Mouse (Mus musculus): Measurements from ENCODE around the gene Taf15. TPM values are rescaled to one million over a fixed set of nuclear protein-coding genes. Genes with fewer than 3 reads are reported as not detected.

The Taf15 gene
- polyA plus RNA-seq, 1 experiment from 2014 or later, result 13.4 TPM

DNA sequence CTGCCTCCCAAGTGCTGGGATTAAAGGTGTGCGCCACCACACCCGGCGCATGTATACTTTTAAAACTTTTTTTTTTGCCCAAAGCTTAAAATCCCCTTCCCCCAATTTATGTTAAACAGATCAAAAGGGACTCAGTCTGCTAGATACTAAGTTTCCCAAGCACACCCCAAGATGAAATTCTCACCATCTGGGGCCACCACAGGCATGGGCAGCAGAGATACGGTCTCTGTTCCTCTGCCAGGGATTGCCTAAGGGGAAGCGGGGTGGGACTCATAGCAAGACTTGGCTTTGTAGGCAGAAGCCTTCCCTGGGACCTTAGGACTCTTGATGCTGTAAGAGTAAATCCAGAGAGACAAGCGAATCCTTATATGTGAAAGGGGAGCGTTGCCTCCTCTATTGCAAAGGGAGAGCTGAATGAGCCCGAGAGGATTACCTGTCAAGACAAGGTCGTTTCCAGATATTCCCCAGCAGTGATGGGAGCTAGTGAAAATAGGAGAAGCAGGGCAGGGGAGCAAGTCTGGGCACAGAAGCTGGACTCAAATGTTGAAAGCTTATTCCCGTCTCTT, 11.3 kb upstream of the Taf15 start:
- Histone ChIP-seq H3K9ac (no peak overlapping the region), H3K4me3 (replicated peaks) (peak overlapping the region; percentile 12; the same call in 1 of the 2 replicates)
- WGBS, result 73% methylated on average over 10 of the region's 10 CpGs

GRCm38 (mm10) chr11:83462711-83463244, 10.1 kb upstream of the Taf15 start, which contains the start of gene Mmp28:
Gene Mmp28, minus strand, starts transcription at chr11:83463071.
- peaks cover 14% of the 10 kb centered on the region for H3K27me3 ChIP-seq (replicated peaks)
- H3K9me3 ChIP-seq, result no peaks in the 10 kb centered on the region
- H3K4me3 ChIP-seq (replicated peaks), result peak within 1 kb of the TSS; percentile 61
- H3K36me3 ChIP-seq, result no peaks in the 10 kb centered on the region
- WGBS, result under 1% methylated on average over 39 of the region's 42 CpGs
- no peak within 1 kb of the TSS for H3K27ac ChIP-seq
- no peaks in the 10 kb centered on the region for H3K4me1 ChIP-seq
- ATAC-seq (ENCODE audit: insufficient read depth, low FRiP score, low read depth), result peak; percentile 70; the same call in 1 of the 2 replicates
- peak within 1 kb of the TSS; percentile 51 for H3K9ac ChIP-seq
- H3K4me2 ChIP-seq, result peak within 1 kb of the TSS; percentile 96

More for the DNA sequence above, 11.3 kb upstream of the Taf15 start:
- 0 out of 2 replicates have a peak overlapping the region, but pooled peaks have one; percentile 3 for H3K4me2 ChIP-seq
- peaks cover 9% of the 10 kb centered on the region; the same call in 1 of the 2 replicates for H3K4me1 ChIP-seq
- H3K36me3 ChIP-seq, result no peaks in the 10 kb centered on the region
- H3K27me3 ChIP-seq (replicated peaks), result peaks cover 14% of the 10 kb centered on the region
- no peaks in the 10 kb centered on the region for H3K9me3 ChIP-seq
- no peak overlapping the region for H3K27ac ChIP-seq
- no peak for ATAC-seq (ENCODE audit: insufficient read depth, low FRiP score, low read depth)

- H3K36me3 ChIP-seq, result no peaks in the 10 kb centered on the region
- H3K27ac ChIP-seq, result no peak overlapping the region
- H3K4me1 ChIP-seq, result no peaks in the 10 kb centered on the region
- ATAC-seq (ENCODE audit: insufficient read depth, low FRiP score, low read depth), result no peak
- no peak overlapping the region for H3K4me3 ChIP-seq (replicated peaks)
- WGBS, result 26% methylated on average over 2 of the region's 2 CpGs
- no peak overlapping the region for H3K9ac ChIP-seq
- peaks cover 14% of the 10 kb centered on the region for H3K27me3 ChIP-seq (replicated peaks)
- H3K9me3 ChIP-seq, result no peaks in the 10 kb centered on the region
- H3K4me2 ChIP-seq, result no peak overlapping the region
Observed at GRCm38 (mm10) chr11:83465976-83466375, 6.9 kb upstream of the Taf15 start.

DNA sequence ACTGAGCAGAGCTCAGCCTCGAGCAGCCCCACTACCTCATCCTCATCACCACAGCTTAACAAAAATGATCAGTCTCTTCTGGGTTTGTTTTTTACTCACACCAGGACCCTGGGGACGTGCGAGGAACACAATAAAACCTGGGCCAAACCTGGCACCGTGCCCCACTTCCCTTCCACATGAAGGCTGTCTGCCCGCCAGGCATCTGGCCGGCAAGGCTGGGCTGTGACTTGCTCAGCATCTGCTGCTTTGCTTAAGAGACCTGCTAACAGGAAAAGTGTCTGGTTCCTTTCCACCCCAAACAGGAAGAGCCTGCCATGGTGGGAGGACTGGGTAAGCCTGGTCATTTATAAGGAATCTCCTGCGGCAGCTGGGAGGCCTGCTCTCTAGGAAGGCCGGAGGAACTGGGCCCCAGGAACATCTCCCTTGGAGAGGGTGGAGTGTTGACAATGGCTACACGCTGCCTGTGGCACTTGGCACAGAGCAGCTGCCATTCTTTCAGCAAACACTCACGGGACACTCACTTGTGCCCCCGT, 5.7 kb upstream of the Taf15 start:
- peaks cover 3% of the 10 kb centered on the region for H3K4me1 ChIP-seq
- H3K4me3 ChIP-seq (replicated peaks), result no peak overlapping the region
- H3K27ac ChIP-seq, result no peak overlapping the region
- peak; percentile 40; the same call in 1 of the 2 replicates for ATAC-seq (ENCODE audit: insufficient read depth, low FRiP score, low read depth)
- H3K9me3 ChIP-seq, result no peaks in the 10 kb centered on the region
- 55% methylated on average over 11 of the region's 11 CpGs for WGBS
- no peak overlapping the region for H3K4me2 ChIP-seq
- peaks cover 14% of the 10 kb centered on the region for H3K27me3 ChIP-seq (replicated peaks)
- no peak overlapping the region for H3K9ac ChIP-seq
- no peaks in the 10 kb centered on the region for H3K36me3 ChIP-seq

DNA sequence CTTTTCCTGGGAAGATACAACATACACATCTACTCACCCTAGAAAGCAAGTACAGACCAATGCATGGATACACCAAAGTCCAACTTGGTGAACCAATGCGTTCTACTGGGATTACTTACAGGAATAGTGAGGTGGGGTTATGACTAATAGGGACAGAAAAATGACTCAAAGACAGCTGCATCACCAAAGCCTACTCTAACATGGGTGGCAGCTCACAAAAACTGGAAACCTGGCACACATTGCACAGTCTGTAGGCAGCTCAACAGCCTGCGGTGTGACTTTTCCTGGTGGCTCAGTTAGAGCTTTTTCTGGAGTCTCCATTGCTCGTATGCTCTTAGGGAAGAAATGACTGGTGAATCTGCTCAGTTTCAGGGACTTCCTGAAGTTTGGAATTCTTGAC, 4.1 kb upstream of the Taf15 start:
- Histone ChIP-seq H3K9me3 (no peaks in the 10 kb centered on the region), H3K9ac (no peak overlapping the region), H3K4me1 (peaks cover 5% of the 10 kb centered on the region), H3K4me3 (replicated peaks) (no peak overlapping the region), H3K36me3 (no peaks in the 10 kb centered on the region), H3K27ac (no peak overlapping the region), H3K4me2 (no peak overlapping the region), H3K27me3 (replicated peaks) (peaks cover 8% of the 10 kb centered on the region; the same call in 1 of the 2 replicates)
- 97% methylated on average over 3 of the region's 3 CpGs for WGBS
- ATAC-seq (ENCODE audit: insufficient read depth, low FRiP score, low read depth), result no peak

DNA sequence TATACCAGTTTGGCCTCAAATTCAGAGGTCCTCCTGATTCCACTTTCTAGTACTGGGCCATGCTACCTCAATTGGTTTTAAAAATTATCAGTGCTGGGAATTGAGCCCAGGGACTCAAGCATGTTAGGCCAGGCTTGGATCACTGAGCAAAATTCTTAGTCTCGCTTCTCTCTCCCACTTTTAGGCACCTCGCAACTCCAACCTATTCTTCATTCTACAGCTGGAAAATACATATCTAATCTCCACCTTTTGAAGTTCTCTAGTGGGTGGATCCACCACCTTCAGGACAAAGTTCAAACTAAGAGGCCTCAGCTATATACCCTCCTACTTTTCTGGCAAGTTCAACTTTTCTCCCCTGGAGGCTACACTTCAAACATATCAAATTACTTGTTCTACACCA, 1.1 kb upstream of the Taf15 start:
- H3K27me3 ChIP-seq (replicated peaks), result no peaks in the 10 kb centered on the region
- no peak for ATAC-seq (ENCODE audit: insufficient read depth, low FRiP score, low read depth)
- H3K4me2 ChIP-seq, result peak overlapping the region; percentile 70
- peak overlapping the region; percentile 39; the same call in 1 of the 2 replicates for H3K9ac ChIP-seq
- peak overlapping the region; percentile 98 for H3K27ac ChIP-seq
- no peaks in the 10 kb centered on the region for H3K36me3 ChIP-seq
- no peaks in the 10 kb centered on the region for H3K9me3 ChIP-seq
- H3K4me3 ChIP-seq (replicated peaks), result peak overlapping the region; percentile 79
- 56% methylated on average over 2 of the region's 2 CpGs for WGBS
- H3K4me1 ChIP-seq, result peaks cover 9% of the 10 kb centered on the region

DNA sequence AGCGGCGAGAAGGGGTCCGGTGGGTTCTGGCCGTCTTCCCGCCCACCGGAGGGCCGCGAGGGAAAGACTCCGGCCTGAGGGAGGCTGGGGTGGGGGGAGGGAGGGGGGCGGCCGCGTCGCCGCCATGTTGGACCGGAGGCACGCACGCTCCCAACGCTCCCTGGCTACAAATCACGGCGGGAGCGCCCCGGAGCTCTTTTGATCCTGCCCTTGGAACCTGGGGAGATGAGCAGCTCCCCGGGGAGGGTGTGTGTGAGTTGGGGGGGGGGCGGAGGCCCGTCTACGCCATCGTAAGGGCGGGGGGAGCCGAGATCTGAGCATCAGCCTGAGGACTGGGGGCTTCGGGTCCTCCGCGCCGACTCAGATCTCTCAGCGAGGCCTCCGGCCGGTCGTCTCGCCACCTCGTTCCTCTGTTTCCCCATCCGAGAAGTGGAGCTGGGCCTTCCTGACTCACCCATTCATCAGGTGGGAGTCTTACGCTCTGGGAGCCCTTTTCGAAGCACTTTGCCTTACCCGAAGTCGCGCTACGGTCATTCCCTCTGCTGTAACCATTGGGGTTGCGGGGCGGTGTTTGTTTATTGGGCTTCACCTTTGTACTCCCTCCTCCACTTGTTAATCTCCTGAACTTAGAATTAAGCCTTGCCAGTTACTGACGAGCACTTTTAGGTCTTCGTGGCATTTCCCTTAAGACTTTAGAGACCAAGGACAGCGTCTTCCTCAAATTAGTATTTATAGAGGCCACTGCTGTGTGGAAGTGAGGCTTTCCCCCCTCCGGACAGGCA, 540 bp downstream of the Taf15 start:
- WGBS, result under 1% methylated on average over 49 of the region's 52 CpGs
- ATAC-seq (ENCODE audit: insufficient read depth, low FRiP score, low read depth), result peak; percentile 75
- Histone ChIP-seq H3K9ac (peak overlapping the region; percentile 76), H3K27ac (peak overlapping the region; percentile 98), H3K27me3 (replicated peaks) (no peaks in the 10 kb centered on the region), H3K36me3 (peaks cover 3% of the 10 kb centered on the region; the same call in 1 of the 2 replicates), H3K4me3 (replicated peaks) (peak overlapping the region; percentile 79), H3K4me2 (peak overlapping the region; percentile 66), H3K4me1 (peaks cover 9% of the 10 kb centered on the region), H3K9me3 (no peaks in the 10 kb centered on the region)

DNA sequence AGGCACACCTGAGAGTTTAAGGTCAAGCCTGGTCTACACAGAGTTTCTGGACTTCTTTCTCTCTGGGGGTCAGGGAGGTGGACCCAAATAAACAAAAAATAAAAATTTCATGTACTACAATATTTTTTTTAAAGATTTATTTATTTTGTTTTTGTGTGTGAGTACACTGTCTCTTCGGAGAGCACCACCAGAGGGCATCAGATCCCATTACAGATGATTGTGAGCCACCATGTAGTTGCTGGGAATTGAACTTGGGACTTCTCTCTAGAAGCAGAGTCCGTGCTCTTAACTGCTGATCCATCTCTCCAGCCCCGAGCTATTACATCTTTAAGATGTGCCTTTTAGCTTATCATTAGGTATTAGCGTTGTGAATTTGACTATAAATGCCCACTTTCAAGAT, 18.6 kb downstream of the Taf15 start:
- WGBS, result 83% methylated on average over 4 of the region's 4 CpGs
- no peak for ATAC-seq (ENCODE audit: insufficient read depth, low FRiP score, low read depth)
- no peaks in the 10 kb centered on the region for H3K9me3 ChIP-seq

DNA sequence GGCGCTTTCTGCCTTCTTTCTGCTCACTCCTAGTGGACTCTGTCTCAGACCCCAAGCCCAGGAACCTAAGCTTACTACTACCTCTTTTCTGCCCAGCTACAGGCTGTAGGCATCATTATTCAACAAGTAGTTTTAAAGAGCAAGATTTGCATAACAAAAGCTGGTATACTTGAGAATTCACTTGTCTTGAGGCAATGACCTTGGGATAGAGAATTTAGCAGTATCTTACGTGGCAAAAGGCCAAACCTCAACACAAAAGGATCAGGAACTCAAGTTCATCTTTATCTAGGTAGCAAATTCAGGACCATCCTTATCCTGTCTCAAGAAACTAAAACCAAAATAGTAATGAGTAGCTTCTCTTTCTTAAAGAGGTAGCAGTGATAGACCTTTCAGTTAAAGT, 22.7 kb downstream of the Taf15 start:
- no peak overlapping the region for H3K9ac ChIP-seq
- 91% methylated on average over 2 of the region's 2 CpGs for WGBS
- H3K4me2 ChIP-seq, result no peak overlapping the region
- ATAC-seq (ENCODE audit: insufficient read depth, low FRiP score, low read depth), result no peak
- H3K36me3 ChIP-seq, result no peaks in the 10 kb centered on the region
- no peaks in the 10 kb centered on the region for H3K4me1 ChIP-seq
- no peak overlapping the region for H3K27ac ChIP-seq
- no peaks in the 10 kb centered on the region for H3K9me3 ChIP-seq
- no peaks in the 10 kb centered on the region for H3K27me3 ChIP-seq (replicated peaks)
- H3K4me3 ChIP-seq (replicated peaks), result no peak overlapping the region

More for the DNA sequence above, 18.6 kb downstream of the Taf15 start:
- H3K27ac ChIP-seq, result no peak overlapping the region
- H3K4me2 ChIP-seq, result no peak overlapping the region
- H3K4me3 ChIP-seq (replicated peaks), result no peak overlapping the region
- H3K4me1 ChIP-seq, result no peaks in the 10 kb centered on the region
- 0 out of 2 replicates have a peak, but pooled peaks cover 2% of the 10 kb centered on the region for H3K36me3 ChIP-seq
- no peaks in the 10 kb centered on the region for H3K27me3 ChIP-seq (replicated peaks)
- H3K9ac ChIP-seq, result no peak overlapping the region

GRCm38 (mm10) chr11:83504308-83504707, 31.4 kb downstream of the Taf15 start:
- Histone ChIP-seq H3K4me3 (replicated peaks) (no peak overlapping the region), H3K36me3 (peaks cover 42% of the 10 kb centered on the region), H3K4me1 (no peaks in the 10 kb centered on the region), H3K4me2 (no peak overlapping the region), H3K27me3 (replicated peaks) (no peaks in the 10 kb centered on the region), H3K9me3 (no peaks in the 10 kb centered on the region), H3K27ac (no peak overlapping the region), H3K9ac (no peak overlapping the region)
- no peak for ATAC-seq (ENCODE audit: insufficient read depth, low FRiP score, low read depth)
- WGBS, result 93% methylated on average over 5 of the region's 5 CpGs

GRCm38 (mm10) chr11:83509521-83509920, 36.6 kb downstream of the Taf15 start:
- Histone ChIP-seq H3K9me3 (no peaks in the 10 kb centered on the region), H3K9ac (no peak overlapping the region), H3K27ac (no peak overlapping the region), H3K4me1 (no peaks in the 10 kb centered on the region), H3K36me3 (peaks cover 14% of the 10 kb centered on the region), H3K4me2 (no peak overlapping the region), H3K4me3 (replicated peaks) (no peak overlapping the region), H3K27me3 (replicated peaks) (no peaks in the 10 kb centered on the region)
- no peak for ATAC-seq (ENCODE audit: insufficient read depth, low FRiP score, low read depth)

DNA sequence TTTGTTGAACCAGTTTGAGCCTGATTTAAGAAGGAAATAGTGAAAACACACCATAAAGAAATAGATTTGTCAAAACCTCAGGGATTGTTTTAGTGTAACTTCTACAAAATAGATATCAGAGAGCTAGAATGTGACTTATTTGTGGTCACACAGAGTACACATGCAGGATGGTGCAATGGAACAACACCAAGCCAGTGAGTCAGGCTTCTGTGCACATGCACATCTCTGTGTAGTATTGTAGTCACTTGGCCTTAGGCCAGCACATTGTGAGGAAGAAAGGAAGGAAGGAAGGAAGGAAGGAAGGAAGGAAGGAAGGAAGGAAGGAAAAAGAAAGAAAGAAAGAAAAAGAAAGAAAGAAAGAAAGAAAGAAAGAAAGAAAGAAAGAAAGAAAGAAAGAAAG, 44.3 kb downstream of the Taf15 start:
- H3K4me1 ChIP-seq, result no peaks in the 10 kb centered on the region
- ATAC-seq (ENCODE audit: insufficient read depth, low FRiP score, low read depth), result no peak
- no peak overlapping the region for H3K4me3 ChIP-seq (replicated peaks)

More for the DNA sequence above, 44.3 kb downstream of the Taf15 start:
- Histone ChIP-seq H3K9me3 (no peaks in the 10 kb centered on the region), H3K36me3 (no peaks in the 10 kb centered on the region), H3K4me2 (no peak overlapping the region), H3K27ac (no peak overlapping the region), H3K9ac (no peak overlapping the region), H3K27me3 (replicated peaks) (no peaks in the 10 kb centered on the region)

Data from stomach, embryonic 15.5 days (tissue).